Mouse (Mus musculus) sigmoid colon, adult 10 weeks (tissue): ENCODE results near the gene Tmem79. TPM values are rescaled to one million over a fixed set of nuclear protein-coding genes. Genes with fewer than 3 reads are reported as not detected.

Experiments used
- polyA plus RNA-seq: library from polyadenylated mRNA; stranded (reverse); fragments of 350-450 nt; fragmentation: Illumina TruSeq; extraction: RNeasy Lipid Tissue Mini Kit (QIAGEN cat#74804); gene quantifications from one replicate; pipeline ENCODE4 v1.2.3, GENCODE M21; 2014; ENCODE audit warnings: low read depth, low replicate concordance

The Tmem79 gene
- 2.1 TPM for polyA plus RNA-seq

DNA sequence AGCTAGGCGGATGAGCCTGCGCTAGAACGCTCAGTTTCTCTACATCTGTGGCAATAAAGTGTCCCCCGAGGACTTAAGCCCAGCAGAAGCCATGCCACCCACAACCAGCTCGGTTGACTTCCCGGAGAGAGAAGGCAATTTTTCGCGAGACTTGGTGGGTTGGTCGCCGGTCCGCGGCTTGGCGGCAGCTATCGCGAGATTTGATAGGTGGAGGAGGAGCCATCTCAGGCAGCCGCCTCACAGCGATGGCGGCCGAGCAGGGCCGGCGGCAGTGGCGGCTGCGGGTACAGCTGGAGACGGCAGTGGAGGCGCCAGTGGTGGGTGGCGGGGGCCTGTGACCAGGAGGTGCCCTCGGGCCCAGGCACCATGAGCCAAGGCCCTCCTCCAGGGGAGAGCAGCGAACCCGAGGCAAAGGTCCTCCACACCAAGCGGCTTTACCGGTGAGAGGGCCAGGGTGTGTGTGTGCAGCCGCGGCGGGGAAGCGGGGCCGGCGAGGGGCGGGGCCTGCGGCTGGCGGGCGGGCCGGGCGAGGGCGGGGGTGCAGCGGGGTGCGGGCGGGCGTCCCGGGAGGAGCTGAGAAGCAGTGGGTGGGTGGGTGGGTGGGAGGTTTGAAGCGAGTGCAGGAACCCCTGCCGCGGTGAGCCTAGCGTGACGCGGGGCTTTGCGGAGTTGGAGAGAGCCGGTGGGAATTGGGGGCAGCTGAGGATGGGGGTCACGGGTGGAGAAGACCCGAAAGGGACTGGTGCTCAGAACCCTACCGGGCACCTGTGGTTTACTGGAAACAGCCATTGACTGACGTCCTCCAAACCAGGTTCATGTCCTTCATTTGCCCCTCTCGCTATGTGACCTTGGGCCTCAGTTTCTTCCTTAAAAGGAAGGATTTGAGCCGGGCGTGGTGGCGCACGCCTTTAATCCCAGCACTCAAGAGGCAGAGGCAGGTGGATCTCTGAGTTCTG is at the start of gene Tmem79, which contains the start of gene Smg5:
TSS of gene Tmem79 (minus strand) at position 91 of the 956 bp plus-strand sequence.
TSS of gene Smg5 (plus strand) at position 203 of the 956 bp plus-strand sequence.

DNA sequence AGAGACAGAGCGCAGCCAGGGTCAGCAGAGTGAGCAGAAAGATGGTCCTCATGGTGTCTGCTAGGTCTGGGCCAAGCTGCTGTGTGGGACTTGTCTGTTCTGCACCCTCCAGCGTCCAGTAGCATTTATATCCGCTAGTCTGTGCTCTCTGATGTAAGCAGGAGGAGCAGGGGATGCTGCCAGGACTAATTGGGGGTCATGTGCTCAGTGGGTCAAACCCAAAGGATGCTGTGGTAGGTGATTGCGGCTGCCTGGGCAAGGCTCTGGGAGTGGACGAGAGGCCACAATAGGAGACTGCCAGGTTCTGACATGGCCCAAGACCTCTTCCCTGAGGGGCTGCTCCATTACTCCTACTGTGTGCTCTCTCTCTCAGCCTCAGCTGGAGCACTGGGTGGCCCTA is 48.4 kb upstream of the Tmem79 start, which contains the start of gene Bglap:
TSS of gene Bglap (minus strand) at position 101 of the 400 bp plus-strand sequence.

GRCm38 (mm10) chr3:88378599-88378998 is 42.7 kb upstream of the Tmem79 start, which contains the start of gene Bglap2:
Bglap2 (minus strand) TSS chr3:88378699.

DNA sequence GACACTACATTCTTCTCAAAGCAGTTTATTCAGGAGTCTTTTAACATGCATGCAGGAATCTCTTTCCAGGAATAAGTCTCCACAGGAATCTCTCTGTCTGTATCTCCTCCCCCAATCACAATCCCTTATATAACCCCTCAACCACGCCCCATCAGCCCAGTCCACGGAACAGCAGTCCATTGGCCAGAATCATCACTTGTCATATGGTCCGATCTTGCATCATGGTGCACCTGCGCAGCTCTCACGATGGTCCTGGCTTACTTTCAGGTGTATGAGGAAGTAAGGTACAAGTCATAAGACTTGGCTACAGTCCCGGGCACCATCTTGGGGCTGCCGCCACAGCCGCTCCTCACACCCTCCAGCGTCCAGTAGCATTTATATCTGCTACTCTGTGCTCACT is 36.7 kb upstream of the Tmem79 start, which contains the start of gene Bglap3:
TSS of gene Bglap3 (minus strand) at position 101 of the 400 bp plus-strand sequence.

DNA sequence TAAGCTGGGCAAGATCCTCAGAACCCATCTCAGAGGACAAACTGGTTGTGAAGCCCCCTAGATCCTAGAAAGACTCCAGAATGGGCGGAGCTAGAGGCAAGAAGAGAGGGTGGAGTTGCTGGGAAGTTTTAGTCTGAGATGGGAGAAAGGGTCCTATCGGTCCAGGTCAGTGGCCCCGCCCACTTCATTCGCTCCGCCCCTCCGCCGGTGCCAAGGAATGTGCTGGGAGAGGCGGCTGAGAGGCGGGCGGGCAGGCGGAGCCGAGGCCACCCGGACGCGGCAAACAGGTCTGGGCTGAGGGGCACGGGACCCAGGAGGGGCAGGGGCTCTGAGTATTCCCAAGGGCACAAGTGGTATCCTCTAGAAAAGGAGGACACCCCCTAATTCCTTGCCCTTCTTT is 28.4 kb upstream of the Tmem79 start, which contains the start of gene Paqr6:
TSS of gene Paqr6 (plus strand) at position 248 of the 400 bp plus-strand sequence.

DNA sequence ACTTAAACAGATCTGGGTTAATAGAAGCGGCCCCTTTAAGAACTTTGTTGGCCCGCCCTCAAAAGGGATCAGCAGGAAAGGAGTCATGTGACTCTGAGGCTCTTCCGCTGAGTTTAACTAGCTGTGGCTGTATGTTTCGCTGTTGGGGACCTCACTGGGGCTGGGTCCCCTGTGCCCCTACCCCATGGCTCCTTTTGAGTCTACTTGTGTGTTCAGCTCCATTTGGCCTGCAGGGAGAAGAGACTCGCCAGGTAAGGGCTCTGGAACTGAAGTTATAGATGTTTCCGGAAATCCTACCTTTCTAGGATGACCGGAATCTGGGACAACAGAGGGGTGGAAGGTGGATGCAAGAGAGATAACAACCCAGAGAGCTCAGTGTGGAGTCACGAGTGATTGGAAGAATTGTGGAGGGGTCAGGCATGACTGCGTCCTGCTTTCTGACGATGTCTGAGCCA is 11.0 kb downstream of the Tmem79 start, which contains the start of gene Glmp:
TSS of gene Glmp (plus strand) at position 73 of the 455 bp plus-strand sequence.

DNA sequence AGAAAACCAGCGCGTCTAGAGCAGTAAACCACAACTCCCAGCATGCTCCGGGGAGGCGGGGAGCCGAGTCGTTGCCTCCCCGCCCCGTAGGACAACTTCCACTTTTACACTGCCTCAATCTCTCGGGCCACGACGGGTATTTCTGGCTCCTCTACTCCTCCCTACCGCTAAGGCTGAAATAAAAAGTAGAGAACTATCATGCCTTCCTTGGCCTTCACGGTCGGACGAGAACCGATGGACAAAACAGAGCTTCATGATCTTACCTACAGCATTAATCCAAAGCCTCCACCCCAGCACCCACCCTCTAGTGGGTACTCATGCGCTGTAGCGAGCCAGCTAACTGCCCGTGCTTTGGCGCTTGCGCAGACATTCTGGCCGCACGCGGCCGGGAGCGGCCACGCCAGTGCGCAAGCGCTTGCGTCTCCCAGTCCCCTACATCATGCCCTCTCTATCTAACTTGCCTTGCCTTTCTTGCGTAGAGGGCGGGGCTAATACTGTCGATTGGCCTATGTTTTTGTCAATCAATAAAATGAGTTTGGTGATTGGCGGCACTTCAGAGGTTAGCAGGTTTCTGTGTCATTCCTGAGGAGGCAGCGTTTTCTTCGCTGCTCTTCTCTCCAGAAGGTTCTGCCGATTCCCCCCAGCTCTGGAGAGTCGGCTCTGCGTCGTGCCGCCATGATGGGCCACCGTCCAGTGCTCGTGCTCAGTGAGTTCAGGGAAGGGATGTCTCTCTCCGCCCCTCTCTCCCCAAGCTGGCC is 39.2 kb downstream of the Tmem79 start, which contains the start of the genes Tsacc and Cct3:
TSS of gene Tsacc (minus strand) at position 439 of the 758 bp plus-strand sequence.
TSS of gene Cct3 (plus strand) at position 556 of the 758 bp plus-strand sequence.

DNA sequence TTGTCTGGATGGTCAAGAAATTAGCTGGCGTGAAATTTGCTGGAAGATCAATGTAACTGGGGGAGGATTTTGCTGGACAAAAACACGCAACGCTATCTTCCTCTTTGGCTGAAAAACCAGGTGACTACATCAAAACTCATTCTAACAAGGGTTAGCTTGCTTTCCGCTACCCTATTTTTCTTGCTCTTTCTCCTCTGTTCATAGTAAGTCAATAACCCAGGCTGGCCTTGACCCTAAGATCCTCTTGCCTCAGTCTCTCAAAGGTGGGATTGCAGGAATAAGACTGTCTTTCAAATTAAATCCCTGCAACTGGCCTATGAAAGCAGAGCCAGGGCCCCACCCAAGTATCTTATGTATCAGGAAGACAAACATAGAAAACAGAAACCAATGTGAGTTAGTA is 48.8 kb downstream of the Tmem79 start, which contains the start of gene Gm38392:
TSS of gene Gm38392 (minus strand) at position 101 of the 400 bp plus-strand sequence.

Other genes starting within 250 kb of the Tmem79 start
- 18.0 TPM for gene Mef2d, start 193.8 kb downstream of the Tmem79 start, polyA plus RNA-seq
- gene Rhbg, start 81.4 kb downstream of the Tmem79 start, polyA plus RNA-seq, result not detected
- gene Gm38392, start 48.9 kb downstream of the Tmem79 start, polyA plus RNA-seq, result not detected
- 3.9 TPM for gene Tsacc, start 39.1 kb downstream of the Tmem79 start, polyA plus RNA-seq
- gene Cct3, start 39.0 kb downstream of the Tmem79 start, polyA plus RNA-seq, result 72.4 TPM
- 3.2 TPM for gene Glmp, start 11.1 kb downstream of the Tmem79 start, polyA plus RNA-seq
- gene Smg5, start 112 bp upstream of the Tmem79 start, polyA plus RNA-seq, result 28.6 TPM
- 0.85 TPM for gene Paqr6, start 28.4 kb upstream of the Tmem79 start, polyA plus RNA-seq
- 4.0 TPM for gene Bglap3, start 36.6 kb upstream of the Tmem79 start, polyA plus RNA-seq
- gene Bglap2, start 42.6 kb upstream of the Tmem79 start, polyA plus RNA-seq, result not detected
- gene Bglap, start 48.3 kb upstream of the Tmem79 start, polyA plus RNA-seq, result not detected
- gene Pmf1, start 74.2 kb upstream of the Tmem79 start, polyA plus RNA-seq, result 3.8 TPM
- gene Slc25a44, start 89.0 kb upstream of the Tmem79 start, polyA plus RNA-seq, result 9.8 TPM
- 128 TPM for gene Sema4a, start 125.0 kb upstream of the Tmem79 start, polyA plus RNA-seq
- gene Lmna, start 173.8 kb upstream of the Tmem79 start, polyA plus RNA-seq, result 24.9 TPM
- gene Mex3a, start 196.2 kb upstream of the Tmem79 start, polyA plus RNA-seq, result 1.3 TPM
- gene Rab25, start 212.2 kb upstream of the Tmem79 start, polyA plus RNA-seq, result 16.6 TPM
- gene Lamtor2, start 216.9 kb upstream of the Tmem79 start, polyA plus RNA-seq, result 6.8 TPM
- 18.9 TPM for gene Ubqln4, start 217.6 kb upstream of the Tmem79 start, polyA plus RNA-seq
- 23.4 TPM for gene Ssr2, start 239.7 kb upstream of the Tmem79 start, polyA plus RNA-seq